In the genomic region with DNA sequence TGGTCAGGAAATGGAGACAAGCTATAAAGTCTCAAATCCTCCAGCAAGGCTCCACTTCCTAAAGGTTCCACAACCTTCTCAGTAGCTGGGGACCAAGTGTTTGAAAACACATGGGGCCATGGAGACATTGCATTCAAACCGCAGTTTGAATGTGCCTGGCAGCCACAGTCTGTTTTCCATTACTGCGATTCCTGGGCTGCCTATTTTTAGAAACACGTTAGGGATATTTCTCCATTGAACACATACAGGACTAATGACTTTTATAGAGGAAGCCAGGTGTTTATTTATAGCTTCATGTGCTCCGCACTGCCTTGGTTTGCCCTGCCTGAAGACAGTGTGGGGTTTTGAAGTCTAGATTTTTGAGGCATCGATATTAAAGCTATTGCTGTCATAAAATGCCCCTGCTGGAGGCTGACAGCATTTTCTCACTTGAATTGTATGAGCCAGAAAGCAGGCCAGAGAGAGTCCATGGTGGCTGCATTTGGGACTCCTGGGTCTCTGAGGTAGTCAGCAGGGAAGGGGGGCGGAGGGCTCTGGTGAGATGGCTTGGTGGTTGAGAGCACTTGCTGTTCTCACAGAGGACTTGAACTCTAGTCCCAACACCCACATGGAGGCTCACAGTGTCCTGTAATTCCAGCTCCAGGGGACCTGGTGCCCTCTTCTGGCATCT, we compare ENCODE assay signal across 1 mouse cellular context.
TF ChIP-seq lines count a peak whose summit lies in the region.

No protein-coding gene starts in this region.

TF ChIP-seq in MEL, 35 proteins besides CTCF, POLR2A, EP300 and RAD21 (continued from another document):
- TF ChIP-seq TBP (IDR thresholded peaks at IDR 0.05; ENCODE audit: low read depth, low read length): no peak
- TF ChIP-seq ETS1 (IDR thresholded peaks at IDR 0.05; ENCODE audit: low read depth, low read length): no peak
